Mouse (Mus musculus): Measurements from ENCODE around the gene 9030025P20Rik. TPM values are rescaled to one million over a fixed set of nuclear protein-coding genes. Genes with fewer than 3 reads are reported as not detected.
"Not testable (repeated sequence)": the region's sequence is repeated elsewhere in the genome, so short reads cannot be mapped to it uniquely, and the experiment has no call there.

The 9030025P20Rik gene
- polyA plus RNA-seq (2015; fragmentation: Nextera tagmentation; extraction: Ambion mirVana) = 8.3 and 9.1 TPM in 2 replicates

- not testable (repeated sequence) for H3K9me3 ChIP-seq (replicated peaks); H3K27me3 ChIP-seq; H3K4me2 ChIP-seq; H3K27ac ChIP-seq; H3K36me3 ChIP-seq; H3K9ac ChIP-seq; H3K4me1 ChIP-seq
- no CpG with 5 or more reads among the region's 60 CpGs for WGBS
- ATAC-seq (replicated peaks; ENCODE audit: low FRiP score) = peak; percentile 98
- H3K4me3 ChIP-seq (replicated peaks) = 0 out of 2 replicates have a peak within 1 kb of the TSS, but pooled peaks have one; percentile 17
Measured at GRCm38 (mm10) chr17:14978362-14979038, at the start of gene 9030025P20Rik, which contains the start of gene Gm3417. 9030025P20Rik (plus strand) TSS chr17:14978468. Gm3417 (minus strand) TSS chr17:14978790.

DNA sequence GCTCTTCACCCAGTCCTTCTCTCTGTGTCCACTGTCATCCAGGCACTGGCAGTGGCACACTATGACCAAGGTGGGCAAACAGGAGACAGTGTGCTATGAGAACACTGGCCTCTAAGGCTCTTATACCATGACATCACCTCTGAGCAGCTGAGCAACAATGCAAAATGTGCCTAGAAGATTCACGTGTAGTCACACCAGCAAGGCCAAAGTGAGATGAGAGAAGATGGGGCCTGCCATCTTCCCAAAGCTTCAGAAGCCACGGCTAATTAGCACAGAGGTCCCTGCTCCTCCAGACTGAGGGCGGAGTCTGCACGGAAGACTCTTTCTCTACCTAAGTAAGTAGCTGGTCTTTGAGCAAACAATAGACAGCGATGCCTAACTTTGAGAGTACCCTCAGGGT, 49.6 kb upstream of the 9030025P20Rik start:
- no peak overlapping the region for H3K9ac ChIP-seq
- no peaks in the 10 kb centered on the region for H3K36me3 ChIP-seq
- no peaks in the 10 kb centered on the region for H3K4me1 ChIP-seq
- H3K27ac ChIP-seq = no peak overlapping the region
- no peak overlapping the region for H3K4me2 ChIP-seq
- no peaks in the 10 kb centered on the region for H3K9me3 ChIP-seq (replicated peaks)
- no peak overlapping the region for H3K4me3 ChIP-seq (replicated peaks)
- no peaks in the 10 kb centered on the region for H3K27me3 ChIP-seq
- no peak for ATAC-seq (replicated peaks; ENCODE audit: low FRiP score)
- WGBS = 69% methylated on average over 5 of the region's 5 CpGs

DNA sequence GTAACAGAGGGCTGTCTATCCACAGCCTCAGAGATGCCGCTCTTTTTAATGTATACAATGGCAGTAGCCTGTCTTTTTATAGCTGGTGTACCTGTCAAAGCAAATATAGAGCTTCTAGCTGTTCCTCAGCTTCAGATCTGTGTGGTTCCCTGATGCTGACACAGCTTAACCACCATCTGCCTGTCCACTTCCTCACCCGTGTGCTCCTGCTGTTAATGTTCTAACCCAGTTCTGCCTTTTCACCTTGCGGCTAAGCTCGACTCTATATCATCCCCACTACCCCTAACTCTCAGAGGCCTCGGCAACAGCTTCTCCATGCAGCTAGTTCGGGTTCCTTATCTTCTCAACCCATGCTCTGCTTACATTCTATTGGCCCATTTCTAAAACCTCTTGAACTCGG, 47.6 kb upstream of the 9030025P20Rik start:
- no peak overlapping the region for H3K4me2 ChIP-seq
- H3K27me3 ChIP-seq = no peaks in the 10 kb centered on the region
- H3K36me3 ChIP-seq = no peaks in the 10 kb centered on the region
- WGBS = 84% methylated on average over 7 of the region's 7 CpGs
- no peak overlapping the region for H3K4me3 ChIP-seq (replicated peaks)
- no peak overlapping the region for H3K9ac ChIP-seq
- no peaks in the 10 kb centered on the region for H3K4me1 ChIP-seq
- no peak overlapping the region for H3K27ac ChIP-seq
- H3K9me3 ChIP-seq (replicated peaks) = no peaks in the 10 kb centered on the region
- no peak for ATAC-seq (replicated peaks; ENCODE audit: low FRiP score)

- no peak overlapping the region for H3K4me2 ChIP-seq
- no peaks in the 10 kb centered on the region for H3K9me3 ChIP-seq (replicated peaks)
- no peak for ATAC-seq (replicated peaks; ENCODE audit: low FRiP score)
- WGBS = 85% methylated on average over 5 of the region's 5 CpGs
- no peak overlapping the region for H3K27ac ChIP-seq
- no peak overlapping the region for H3K4me3 ChIP-seq (replicated peaks)
- no peaks in the 10 kb centered on the region for H3K27me3 ChIP-seq
- no peak overlapping the region for H3K9ac ChIP-seq
- H3K36me3 ChIP-seq = no peaks in the 10 kb centered on the region
- no peaks in the 10 kb centered on the region for H3K4me1 ChIP-seq
Measured at GRCm38 (mm10) chr17:14931469-14931868, 46.8 kb upstream of the 9030025P20Rik start.

GRCm38 (mm10) chr17:14935280-14935679, 43.0 kb upstream of the 9030025P20Rik start:
- WGBS = 80% methylated on average over 13 of the region's 14 CpGs
- not testable (repeated sequence) for H3K4me2 ChIP-seq; H3K9ac ChIP-seq; H3K4me1 ChIP-seq; H3K27me3 ChIP-seq; H3K9me3 ChIP-seq (replicated peaks); H3K4me3 ChIP-seq (replicated peaks); ATAC-seq (replicated peaks; ENCODE audit: low FRiP score); H3K27ac ChIP-seq; H3K36me3 ChIP-seq

- no peaks in the 10 kb centered on the region for H3K9me3 ChIP-seq (replicated peaks)
- ATAC-seq (replicated peaks; ENCODE audit: low FRiP score) = no peak
- no peaks in the 10 kb centered on the region for H3K4me1 ChIP-seq
- H3K4me2 ChIP-seq = no peak overlapping the region
- WGBS = 58% methylated on average over 5 of the region's 5 CpGs
- no peak overlapping the region for H3K27ac ChIP-seq
- H3K4me3 ChIP-seq (replicated peaks) = no peak overlapping the region
- H3K27me3 ChIP-seq = no peaks in the 10 kb centered on the region
- H3K36me3 ChIP-seq = no peaks in the 10 kb centered on the region
- no peak overlapping the region for H3K9ac ChIP-seq
Measured at GRCm38 (mm10) chr17:14935841-14936605, 42.2 kb upstream of the 9030025P20Rik start.

GRCm38 (mm10) chr17:14942181-14942580, 36.1 kb upstream of the 9030025P20Rik start:
- H3K27me3 ChIP-seq; ATAC-seq (replicated peaks; ENCODE audit: low FRiP score); H3K27ac ChIP-seq; H3K9me3 ChIP-seq (replicated peaks): not testable (repeated sequence)
- peak overlapping the region; percentile 80 for H3K4me2 ChIP-seq
- H3K4me3 ChIP-seq (replicated peaks) = peak overlapping the region; percentile 70
- H3K36me3 ChIP-seq = peaks cover 19% of the 10 kb centered on the region
- 73% methylated on average over 6 of the region's 6 CpGs for WGBS
- H3K4me1 ChIP-seq = peaks cover 24% of the 10 kb centered on the region
- peak overlapping the region; percentile 73 for H3K9ac ChIP-seq

- H3K27ac ChIP-seq = peak within 1 kb of the TSS; percentile 88
- ATAC-seq (replicated peaks; ENCODE audit: low FRiP score) = peak; percentile 99
- H3K4me2 ChIP-seq = peak within 1 kb of the TSS; percentile 80
- peaks cover 25% of the 10 kb centered on the region for H3K36me3 ChIP-seq
- H3K4me1 ChIP-seq = peaks cover 24% of the 10 kb centered on the region
- no peaks in the 10 kb centered on the region for H3K27me3 ChIP-seq
- WGBS = under 1% methylated on average over 54 of the region's 54 CpGs
- H3K9me3 ChIP-seq (replicated peaks) = no peaks in the 10 kb centered on the region
- peak within 1 kb of the TSS; percentile 80 for H3K9ac ChIP-seq
- H3K4me3 ChIP-seq (replicated peaks) = peak within 1 kb of the TSS; percentile 70
Measured at GRCm38 (mm10) chr17:14943009-14943728, 35.1 kb upstream of the 9030025P20Rik start, which contains the start of the genes Wdr27 and 1600012H06Rik. Wdr27 (minus strand) TSS chr17:14943158. 1600012H06Rik (plus strand) TSS chr17:14943184.

DNA sequence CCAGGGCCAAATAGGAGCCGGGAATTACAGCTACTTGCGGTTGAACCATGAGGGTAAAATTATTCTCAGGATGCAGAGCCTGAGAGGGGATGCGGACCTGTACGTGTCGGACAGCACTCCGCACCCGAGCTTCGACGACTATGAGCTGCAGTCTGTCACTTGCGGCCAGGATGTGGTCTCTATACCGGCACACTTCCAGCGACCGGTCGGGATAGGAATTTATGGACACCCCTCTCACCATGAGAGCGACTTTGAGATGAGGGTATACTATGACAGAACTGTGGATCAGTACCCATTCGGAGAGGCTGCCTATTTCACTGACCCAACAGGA, 34.6 kb upstream of the 9030025P20Rik start:
- WGBS = 14% methylated on average over 16 of the region's 16 CpGs
- Histone ChIP-seq H3K4me3 (replicated peaks) (peak overlapping the region; percentile 70), H3K4me2 (peak overlapping the region; percentile 80), H3K9me3 (replicated peaks) (no peaks in the 10 kb centered on the region), H3K27me3 (no peaks in the 10 kb centered on the region), H3K27ac (peak overlapping the region; percentile 69), H3K36me3 (peaks cover 30% of the 10 kb centered on the region), H3K4me1 (peaks cover 24% of the 10 kb centered on the region), H3K9ac (peak overlapping the region; percentile 80)
- ATAC-seq (replicated peaks; ENCODE audit: low FRiP score) = no peak

DNA sequence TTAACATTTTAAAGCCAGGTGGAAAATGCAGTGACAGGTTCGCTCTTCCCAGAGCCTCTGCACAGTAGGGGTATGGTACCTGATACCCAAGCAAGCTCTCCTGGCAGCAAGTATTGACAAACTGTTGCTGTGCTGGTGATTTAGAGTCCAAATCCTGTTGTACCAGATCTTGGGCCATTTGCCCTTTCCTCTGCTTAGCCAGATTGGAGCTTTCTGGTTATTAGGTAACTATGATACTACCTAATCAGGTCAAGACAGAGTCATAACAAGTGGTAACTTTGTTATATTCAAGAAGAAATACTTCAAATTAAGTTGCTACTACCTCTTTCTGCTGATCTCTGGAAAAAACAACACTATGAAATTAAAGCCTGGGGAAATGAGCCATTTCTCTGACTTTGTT, 33.7 kb upstream of the 9030025P20Rik start:
- H3K27me3 ChIP-seq = no peaks in the 10 kb centered on the region
- ATAC-seq (replicated peaks; ENCODE audit: low FRiP score) = no peak
- H3K4me2 ChIP-seq = peak overlapping the region; percentile 80
- 94% methylated on average over 1 of the region's 1 CpGs for WGBS
- H3K36me3 ChIP-seq = peaks cover 36% of the 10 kb centered on the region
- H3K27ac ChIP-seq = no peak overlapping the region
- H3K4me1 ChIP-seq = peaks cover 24% of the 10 kb centered on the region
- no peak overlapping the region for H3K9ac ChIP-seq
- H3K9me3 ChIP-seq (replicated peaks) = no peaks in the 10 kb centered on the region
- no peak overlapping the region; the same call in 1 of the 2 replicates for H3K4me3 ChIP-seq (replicated peaks)

- Histone ChIP-seq H3K27me3 (no peaks in the 10 kb centered on the region), H3K4me3 (replicated peaks) (no peak overlapping the region), H3K4me2 (no peak overlapping the region), H3K36me3 (peaks cover 80% of the 10 kb centered on the region), H3K9me3 (replicated peaks) (no peaks in the 10 kb centered on the region), H3K27ac (no peak overlapping the region), H3K4me1 (peaks cover 9% of the 10 kb centered on the region), H3K9ac (no peak overlapping the region)
- no peak for ATAC-seq (replicated peaks; ENCODE audit: low FRiP score)
- 88% methylated on average over 7 of the region's 7 CpGs for WGBS
Measured at GRCm38 (mm10) chr17:14949161-14949827, 29.0 kb upstream of the 9030025P20Rik start.
